Mouse (Mus musculus): ENCODE data around the gene Gm10840. TPM values are rescaled to one million over a fixed set of nuclear protein-coding genes. Genes with fewer than 3 reads are reported as not detected.

Gm10840 gene
- total and polyA plus RNA-seq, 3 experiments, result not detected

GRCm38 (mm10) chr11:106178036-106178782 lies 17.6 kb downstream of the Gm10840 start:
- H3K4me1 ChIP-seq (ENCODE audit: control insufficient read depth in 1 of 2, insufficient read depth in 2 of 2), result peaks cover 19 to 34% of the 10 kb centered on the region in 2 experiments
- dilution Hi-C loops (cut with MboI; ENCODE audit: extremely low pct_ligation_motif_present, extremely low pct_unique_long_range_greater_than_20kb, low sequenced_read_pairs), result no loop called here
- H3K9me3 ChIP-seq (replicated peaks; ENCODE audit: low read length), result no peaks in the 10 kb centered on the region
- H3K27me3 ChIP-seq (replicated peaks), result no peaks in the 10 kb centered on the region
- peaks cover 0 to 44% of the 10 kb centered on the region in 2 experiments for H3K36me3 ChIP-seq (replicated peaks in 1 of 2; ENCODE audit: control insufficient read depth in 1 of 2, insufficient read depth in 1 of 2, low read length in 1 of 2)
- in situ Hi-C loops (cut with MboI; ENCODE audit: low pct_ligation_motif_present, low pct_unique_long_range_greater_than_20kb, low sequenced_read_pairs), result no loop called here
- no peak overlapping the region for H3K9ac ChIP-seq (ENCODE audit: insufficient read depth, low read depth)
- no peak overlapping the region for H3K27ac ChIP-seq (ENCODE audit: insufficient read depth, low read depth)
- no peaks in the 10 kb centered on the region for H3K79me2 ChIP-seq (replicated peaks; ENCODE audit: control insufficient read depth, extremely low read depth, insufficient read depth, poor library complexity, severe bottlenecking)
- H3K4me3 ChIP-seq (replicated peaks in 1 of 3; ENCODE audit: low read depth in 2 of 3, low read length in 2 of 3, poor library complexity in 1 of 3), result no peak overlapping the region
- TF ChIP-seq RAD21 (IDR thresholded peaks at IDR 0.05; ENCODE audit: low read depth, low read length) (no peak), CHD2 (IDR thresholded peaks at IDR 0.05; ENCODE audit: low read length) (no peak), MAFK (IDR thresholded peaks at IDR 0.05; ENCODE audit: insufficient replicate concordance, low read length) (no peak), HCFC1 (IDR thresholded peaks at IDR 0.05; ENCODE audit: low read depth, low read length) (no peak)
- H3K4me2 ChIP-seq (ENCODE audit: insufficient read depth, low read depth, poor library complexity, severe bottlenecking), result no peak overlapping the region
- no peak for DNase-seq (ENCODE audit: extremely low read depth)

DNA sequence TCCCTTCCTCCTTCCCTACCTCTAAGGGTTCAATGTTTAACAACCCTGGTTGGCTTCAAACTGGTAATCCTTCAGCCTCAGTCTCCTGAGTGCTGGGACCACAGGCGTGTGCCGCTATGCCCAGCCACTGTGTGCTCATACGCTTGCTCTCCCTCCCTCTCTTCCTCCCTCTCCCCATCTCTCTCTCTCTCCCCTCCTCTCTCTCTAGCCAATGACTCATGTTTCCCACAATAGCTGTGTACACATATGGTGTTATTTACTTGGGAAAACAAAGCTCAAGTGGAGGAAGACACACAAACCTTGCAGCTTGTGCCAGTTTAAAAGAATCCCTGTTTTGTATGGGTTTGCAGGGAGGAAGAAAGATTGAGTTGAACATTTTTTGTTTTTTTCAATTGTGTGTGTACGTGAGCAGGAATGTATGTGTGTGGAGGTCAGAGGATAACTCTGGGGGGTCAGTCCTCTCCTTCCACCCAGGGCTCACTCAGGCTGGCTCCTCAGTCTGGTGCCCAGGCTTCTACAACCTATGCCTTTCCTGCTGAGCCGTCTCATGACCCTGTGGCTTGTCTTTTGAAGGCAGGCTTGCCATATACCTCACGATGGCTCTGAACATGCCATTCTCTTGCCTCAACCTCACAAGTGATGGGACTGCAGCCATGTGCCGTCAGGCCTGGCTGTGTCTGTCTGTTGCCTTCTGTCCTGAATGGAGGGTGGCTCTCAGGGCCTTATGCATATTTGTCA lies 19.2 kb downstream of the Gm10840 start:
- Histone ChIP-seq H3K4me3 (replicated peaks in 1 of 3; ENCODE audit: low read depth in 2 of 3, low read length in 2 of 3, poor library complexity in 1 of 3) (peak overlapping the region in 1 of 3 experiments; percentile 8), H3K4me2 (ENCODE audit: insufficient read depth, low read depth, poor library complexity, severe bottlenecking) (peak overlapping the region; percentile 83), H3K9me3 (replicated peaks; ENCODE audit: low read length) (no peaks in the 10 kb centered on the region), H3K79me2 (replicated peaks; ENCODE audit: control insufficient read depth, extremely low read depth, insufficient read depth, poor library complexity, severe bottlenecking) (no peaks in the 10 kb centered on the region), H3K4me1 (ENCODE audit: control insufficient read depth in 1 of 2, insufficient read depth in 2 of 2) (peaks cover 19 to 34% of the 10 kb centered on the region in 2 experiments), H3K27me3 (replicated peaks) (no peaks in the 10 kb centered on the region), H3K9ac (ENCODE audit: insufficient read depth, low read depth) (no peak overlapping the region), H3K27ac (ENCODE audit: insufficient read depth, low read depth) (peak overlapping the region; percentile 85), H3K36me3 (replicated peaks in 1 of 2; ENCODE audit: control insufficient read depth in 1 of 2, insufficient read depth in 1 of 2, low read length in 1 of 2) (peaks cover 7 to 42% of the 10 kb centered on the region in 2 experiments)
- no peak for DNase-seq (ENCODE audit: extremely low read depth)
- TF ChIP-seq KAT2A (IDR thresholded peaks at IDR 0.05; ENCODE audit: insufficient replicate concordance, low read length) (no peak), RCOR1 (conservative IDR thresholded peaks at IDR 0.05; ENCODE audit: low read depth, low read length) (no peak), USF1 (IDR thresholded peaks at IDR 0.05; ENCODE audit: low read depth, low read length) (no peak), JUND (conservative IDR thresholded peaks at IDR 0.05; ENCODE audit: low read depth, low read length) (peak; percentile 66; the same call in 1 of the 2 replicates), CHD2 (IDR thresholded peaks at IDR 0.05; ENCODE audit: low read length) (peak; percentile 35; the same call in 1 of the 2 replicates), POLR2AphosphoS2 (IDR thresholded peaks at IDR 0.05; ENCODE audit: low read depth, low read length) (peak; percentile 79; the same call in 1 of the 2 replicates), ETS1 (conservative IDR thresholded peaks at IDR 0.05; ENCODE audit: low read depth, low read length) (no peak), CHD1 (IDR thresholded peaks at IDR 0.05; ENCODE audit: low read depth, low read length) (0 out of 2 replicates have a peak, but pooled peaks have one; percentile 75), RAD21 (IDR thresholded peaks at IDR 0.05; ENCODE audit: low read depth, low read length) (no peak), MYC (IDR thresholded peaks at IDR 0.05; ENCODE audit: low read depth, low read length) (no peak), ZMIZ1 (IDR thresholded peaks at IDR 0.05; ENCODE audit: low read depth, low read length) (peak; percentile 22; the same call in 1 of the 2 replicates), NELFE (IDR thresholded peaks at IDR 0.05; ENCODE audit: low read depth, low read length) (no peak), NRF1 (IDR thresholded peaks at IDR 0.05; ENCODE audit: low read depth, low read length) (0 out of 2 replicates have a peak, but pooled peaks have one; percentile 23), MEF2A (IDR thresholded peaks at IDR 0.05; ENCODE audit: borderline replicate concordance, low read depth, low read length) (peak; percentile 76), ELF1 (IDR thresholded peaks at IDR 0.05; ENCODE audit: low read depth, low read length) (no peak), JUN (IDR thresholded peaks at IDR 0.05; ENCODE audit: insufficient read depth, low read depth, low read length) (peak; percentile 59), BHLHE40 (IDR thresholded peaks at IDR 0.05; ENCODE audit: low read depth, low read length) (no peak), MAX (IDR thresholded peaks at IDR 0.05; ENCODE audit: low read length) (peak; percentile 80), E2F4 (IDR thresholded peaks at IDR 0.05; ENCODE audit: insufficient replicate concordance, low read depth, low read length) (no peak)
- in situ Hi-C loops (cut with MboI; ENCODE audit: low pct_ligation_motif_present, low pct_unique_long_range_greater_than_20kb, low sequenced_read_pairs) (no loop called here), dilution Hi-C loops (cut with MboI; ENCODE audit: extremely low pct_ligation_motif_present, extremely low pct_unique_long_range_greater_than_20kb, low sequenced_read_pairs) (no loop called here)
